12 mouse cellular contexts compared by ENCODE assay signal in the genomic region with DNA sequence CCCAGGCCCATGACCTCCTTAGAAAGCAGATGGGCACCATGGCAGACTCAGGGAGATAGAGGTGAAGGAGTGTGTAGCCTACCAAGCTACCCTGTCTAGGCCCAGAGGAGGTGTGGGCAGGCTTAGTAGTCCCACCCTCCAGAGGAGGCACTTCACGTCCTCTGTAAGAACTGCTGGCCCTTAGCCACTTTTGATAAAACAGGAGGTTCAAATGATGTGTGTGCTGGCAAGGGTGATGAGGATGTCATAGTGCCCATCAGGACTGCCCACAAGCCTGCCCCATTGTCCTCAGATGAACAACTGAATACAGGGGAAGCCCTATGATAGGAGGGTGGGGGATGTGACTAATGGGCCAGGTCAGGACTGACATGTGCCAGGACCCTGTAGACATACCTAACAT. TPM values are rescaled to one million over a fixed set of nuclear protein-coding genes. Genes with fewer than 3 reads are reported as not detected.
DNase-seq lines count a peak whose midpoint lies in the region; ATAC-seq and TF ChIP-seq lines count a peak whose summit lies in the region.
"Had no signal": no experiment of that assay in that cellular context is flagged by ENCODE, and none has a peak within 500 bp of the region (broad histone marks: within the 10 kb centered on the region; RNA-seq: fewer than 3 reads in every experiment).

No protein-coding gene starts in this region.

- TF ChIP-seq CTCF in lung, postnatal 0 days (IDR thresholded peaks at IDR 0.05) = no peak

- no peak overlapping the region for H3K4me3 ChIP-seq in kidney, embryonic 16.5 days (ENCODE audit: low read length)
- no peak overlapping the region for H3K4me3 ChIP-seq in lung, postnatal 0 days (ENCODE audit: low read depth, low read length)
- H3K4me3 ChIP-seq: hindbrain, embryonic 10.5 days had no signal

- no peak overlapping the region for H3K4me2 ChIP-seq in kidney, embryonic 16.5 days (replicated peaks; ENCODE audit: low read depth, low read length)
- H3K4me2 ChIP-seq in lung, postnatal 0 days (replicated peaks; ENCODE audit: low read depth, low read length) = no peak overlapping the region

- 48% methylated on average over 1 of the region's 1 CpGs for WGBS in kidney, embryonic 16.5 days
- 0% methylated on average over 1 of the region's 1 CpGs for WGBS in lung, postnatal 0 days

- H3K9ac ChIP-seq in kidney, embryonic 16.5 days (replicated peaks; ENCODE audit: low read length) = no peak overlapping the region
- no peak overlapping the region for H3K9ac ChIP-seq in lung, postnatal 0 days (replicated peaks; ENCODE audit: low read depth)

- no peaks in the 10 kb centered on the region for H3K27me3 ChIP-seq in kidney, embryonic 16.5 days (ENCODE audit: insufficient read depth, low read length)
- H3K27me3 ChIP-seq in lung, postnatal 0 days (replicated peaks; ENCODE audit: insufficient read depth, low read length) = no peaks in the 10 kb centered on the region

- DNase-seq in adrenal gland, adult (ENCODE audit: inconsistent age in 2 of 2, low spot score in 1 of 2) = peak; percentile 36 to 48
- no peak for DNase-seq in adrenal gland, postnatal 36 days
- no peak for DNase-seq in kidney, adult 9 months
- peak; percentile 49 for DNase-seq in lung, postnatal 0 days (ENCODE audit: low spot score)
- DNase-seq in thymus, postnatal 36 days = no peak
- DNase-seq in left cerebral cortex, adult 18-20 months (ENCODE audit: low spot score in 2 of 2) = no peak
- DNase-seq: cerebellum, adult 9-11 months; kidney, adult 8-10 months; right cerebral cortex, adult 18-20 months had no signal

- no peaks in the 10 kb centered on the region for H3K36me3 ChIP-seq in kidney, embryonic 16.5 days (ENCODE audit: insufficient read depth, low read length)
- H3K36me3 ChIP-seq in lung, postnatal 0 days (ENCODE audit: insufficient read depth, low read length) = no peaks in the 10 kb centered on the region

- ATAC-seq in kidney, embryonic 16.5 days (ENCODE audit: low FRiP score, low TSS enrichment) = 0 out of 2 replicates have a peak, but pooled peaks have one; percentile 39
- peak; percentile 24 for ATAC-seq in common myeloid progenitor, adult 5-6 weeks (replicated peaks; ENCODE audit: low read depth, poor library complexity, severe bottlenecking)
- peak; percentile 57 for ATAC-seq in lung, postnatal 0 days

- H3K9me3 ChIP-seq in kidney, embryonic 16.5 days (ENCODE audit: low read length) = no peaks in the 10 kb centered on the region
- no peaks in the 10 kb centered on the region for H3K9me3 ChIP-seq in lung, postnatal 0 days (ENCODE audit: low read length)
- H3K9me3 ChIP-seq: hindbrain, embryonic 10.5 days had no signal

- H3K4me1 ChIP-seq in kidney, embryonic 16.5 days (ENCODE audit: insufficient read depth, low read length) = peaks cover 24% of the 10 kb centered on the region; the same call in 1 of the 2 replicates
- H3K4me1 ChIP-seq in lung, postnatal 0 days (ENCODE audit: insufficient read depth, low read depth, low read length) = peaks cover 28% of the 10 kb centered on the region

- H3K27ac ChIP-seq in kidney, embryonic 16.5 days (ENCODE audit: low read length) = no peak overlapping the region
- no peak overlapping the region for H3K27ac ChIP-seq in lung, postnatal 0 days (ENCODE audit: low read length)
- H3K27ac ChIP-seq: hindbrain, embryonic 10.5 days had no signal

- TF ChIP-seq EP300 in lung, postnatal 0 days (IDR thresholded peaks at IDR 0.05) = no peak

RNA-seq across cellular contexts. Expression of gene Ell, which starts 13.6 kb away (rescaled TPM):
- 10 to 100 TPM; 22.3 to 25.3 TPM for total RNA-seq in adrenal gland, postnatal 36 days (2021)
- polyA plus RNA-seq in kidney, embryonic 16.5 days (2015; fragmentation: Nextera tagmentation; extraction: Ambion mirVana) = 24.1 and 25.1 TPM in 2 replicates
- total RNA-seq in common myeloid progenitor, adult 5-6 weeks (2017) = 8.1 and 10.5 TPM in 2 replicates
- 11.8 and 13.0 TPM in 2 replicates for polyA plus RNA-seq in lung, postnatal 0 days (2015; fragmentation: Nextera tagmentation; extraction: Ambion mirVana)
- 10 to 100 TPM; 19.0 to 21.6 TPM for total RNA-seq in left cerebral cortex, adult 18-20 months (2021)

RNA-seq across cellular contexts. Expression of gene Kxd1, which starts 25.1 kb away (rescaled TPM):
- total RNA-seq in adrenal gland, postnatal 36 days (2021) = 10 to 100 TPM; 63.2 to 89.1 TPM
- polyA plus RNA-seq in kidney, embryonic 16.5 days (2015; fragmentation: Nextera tagmentation; extraction: Ambion mirVana) = 65.4 and 69.9 TPM in 2 replicates
- total RNA-seq in common myeloid progenitor, adult 5-6 weeks (2017) = 70.8 and 71.1 TPM in 2 replicates
- 56.1 and 62.4 TPM in 2 replicates for polyA plus RNA-seq in lung, postnatal 0 days (2015; fragmentation: Nextera tagmentation; extraction: Ambion mirVana)
- total RNA-seq in left cerebral cortex, adult 18-20 months (2021) = 10 to 100 TPM; 44.8 to 46.4 TPM

RNA-seq across cellular contexts. Expression of gene Fkbp8, which starts 25.3 kb away (rescaled TPM):
- 100 to 1,000 TPM; 265 to 329 TPM for total RNA-seq in adrenal gland, postnatal 36 days (2021)
- 353 and 359 TPM in 2 replicates for polyA plus RNA-seq in kidney, embryonic 16.5 days (2015; fragmentation: Nextera tagmentation; extraction: Ambion mirVana)
- 95.9 and 128 TPM in 2 replicates for total RNA-seq in common myeloid progenitor, adult 5-6 weeks (2017)
- polyA plus RNA-seq in lung, postnatal 0 days (2015; fragmentation: Nextera tagmentation; extraction: Ambion mirVana) = 222 and 228 TPM in 2 replicates
- total RNA-seq in left cerebral cortex, adult 18-20 months (2021) = 100 to 1,000 TPM; 407 to 421 TPM

RNA-seq across cellular contexts. Expression of gene Isyna1, which starts 41.3 kb away (rescaled TPM):
- 100 to 1,000 TPM in 1 of 2 experiments, 10 to 100 TPM in 1; 98.7 to 260 TPM for total RNA-seq in adrenal gland, postnatal 36 days (2021)
- 215 and 217 TPM in 2 replicates for polyA plus RNA-seq in kidney, embryonic 16.5 days (2015; fragmentation: Nextera tagmentation; extraction: Ambion mirVana)
- total RNA-seq in common myeloid progenitor, adult 5-6 weeks (2017) = 35.0 and 43.9 TPM in 2 replicates
- polyA plus RNA-seq in lung, postnatal 0 days (2015; fragmentation: Nextera tagmentation; extraction: Ambion mirVana) = 49.1 and 57.8 TPM in 2 replicates
- 10 to 100 TPM; 50.4 to 60.8 TPM for total RNA-seq in left cerebral cortex, adult 18-20 months (2021)

RNA-seq across cellular contexts. Expression of gene Uba52, which starts 42.2 kb away (rescaled TPM):
- 1,000 to 10,000 TPM; 1,515 to 1,560 TPM for total RNA-seq in adrenal gland, postnatal 36 days (2021)
- 869 and 882 TPM in 2 replicates for polyA plus RNA-seq in kidney, embryonic 16.5 days (2015; fragmentation: Nextera tagmentation; extraction: Ambion mirVana)
- total RNA-seq in common myeloid progenitor, adult 5-6 weeks (2017) = 3,128 and 4,626 TPM in 2 replicates
- 723 and 836 TPM in 2 replicates for polyA plus RNA-seq in lung, postnatal 0 days (2015; fragmentation: Nextera tagmentation; extraction: Ambion mirVana)
- total RNA-seq in left cerebral cortex, adult 18-20 months (2021) = 100 to 1,000 TPM; 924 to 953 TPM

Comparison
In these comparisons a context has a peak if more than half of its experiments do, and no peak if none do; other contexts are left out.
1. DNase-seq: peak in adrenal gland, adult (2 of 2) and lung, postnatal 0 days (single experiment); none in adrenal gland, postnatal 36 days (0 of 2), kidney, adult 9 months (single experiment), thymus, postnatal 36 days (0 of 2) and left cerebral cortex, adult 18-20 months (0 of 2).
2. Peak in every context shown above with its lines, with median percentiles within 50 percentile points of each other: ATAC-seq.